Mouse (Mus musculus): ENCODE results near the gene Bud31. TPM values are rescaled to one million over a fixed set of nuclear protein-coding genes. Genes with fewer than 3 reads are reported as not detected.
"Not testable (repeated sequence)": the region's sequence is repeated elsewhere in the genome, so short reads cannot be mapped to it uniquely, and the experiment has no call there.

Gene Bud31
- total RNA-seq, 2 experiments from 2014 or later = 67.4 to 73.4 TPM

DNA sequence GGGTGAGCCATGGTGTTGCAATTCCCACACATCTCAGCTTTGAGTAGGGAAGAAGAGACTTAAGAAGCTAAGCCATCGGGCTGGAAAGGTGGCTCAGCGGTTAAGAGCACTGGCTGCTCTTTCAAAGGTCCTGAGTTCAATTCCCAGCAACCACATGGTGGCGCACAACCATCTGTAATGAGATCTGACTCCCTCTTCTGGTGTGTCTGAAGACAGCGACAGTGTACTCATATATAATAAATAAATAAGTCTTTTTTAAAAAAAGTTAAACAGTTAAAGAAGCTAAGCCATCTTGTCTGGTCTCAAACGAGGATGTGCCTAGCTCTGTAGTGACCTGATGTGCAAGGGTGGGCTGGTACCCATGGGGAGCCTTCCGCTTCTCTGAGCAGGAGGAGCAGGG is 6.9 kb upstream of the Bud31 start:
- DNase-seq (ENCODE audit: low spot score in 2 of 2); H3K4me3 ChIP-seq; H3K27ac ChIP-seq: not testable (repeated sequence)
- TF ChIP-seq CTCF (conservative IDR thresholded peaks at IDR 0.05) = peak; percentile 35

DNA sequence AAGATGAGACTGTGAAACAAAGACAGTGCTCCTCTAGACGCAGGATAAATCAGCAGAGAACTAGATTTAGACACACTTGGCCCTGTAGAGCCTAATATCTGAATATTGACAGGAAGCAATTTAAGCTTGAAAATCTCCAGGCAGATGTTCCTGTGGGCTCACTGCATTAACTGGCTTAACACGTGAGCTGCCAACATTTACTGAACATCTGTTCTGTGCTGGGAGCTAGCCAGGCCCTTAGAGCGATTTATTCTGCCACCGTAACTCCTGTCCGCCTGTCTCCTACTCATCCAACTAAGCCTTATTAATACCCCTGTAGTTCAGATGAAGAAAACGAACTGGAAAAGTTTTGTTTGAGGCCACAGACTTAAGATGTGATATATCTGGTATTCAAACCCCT is 1.3 kb upstream of the Bud31 start:
- peak overlapping the region; percentile 96 for H3K4me3 ChIP-seq
- no peak overlapping the region; the same call in 1 of the 2 replicates for H3K27ac ChIP-seq
- TF ChIP-seq CTCF (conservative IDR thresholded peaks at IDR 0.05) = no peak
- DNase-seq (ENCODE audit: low spot score in 2 of 2) = no peak

DNA sequence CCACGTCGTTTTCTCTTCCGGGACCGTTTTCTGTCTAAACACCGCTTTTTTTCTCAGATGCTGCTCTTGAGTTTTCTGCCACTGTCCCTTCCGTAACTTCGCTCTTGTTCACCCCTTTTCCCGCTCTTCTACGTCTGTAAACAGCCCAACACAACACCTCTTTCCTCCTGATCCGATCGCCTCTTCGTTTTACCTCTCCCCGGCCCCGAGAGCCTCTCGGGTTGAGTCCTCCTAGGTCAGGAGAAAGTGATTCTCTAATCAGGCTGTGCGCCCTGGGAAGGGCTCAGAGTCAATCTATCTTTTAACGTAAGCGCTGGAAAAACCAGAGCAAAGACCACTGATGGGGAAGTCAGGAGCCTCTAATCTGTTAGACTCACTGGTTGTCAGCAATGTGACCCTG is 449 bp downstream of the Bud31 start:
- no peak for TF ChIP-seq CTCF (conservative IDR thresholded peaks at IDR 0.05)
- no peak for DNase-seq (ENCODE audit: low spot score in 2 of 2)
- peak overlapping the region; percentile 96 for H3K4me3 ChIP-seq
- H3K27ac ChIP-seq = peak overlapping the region; percentile 99

DNA sequence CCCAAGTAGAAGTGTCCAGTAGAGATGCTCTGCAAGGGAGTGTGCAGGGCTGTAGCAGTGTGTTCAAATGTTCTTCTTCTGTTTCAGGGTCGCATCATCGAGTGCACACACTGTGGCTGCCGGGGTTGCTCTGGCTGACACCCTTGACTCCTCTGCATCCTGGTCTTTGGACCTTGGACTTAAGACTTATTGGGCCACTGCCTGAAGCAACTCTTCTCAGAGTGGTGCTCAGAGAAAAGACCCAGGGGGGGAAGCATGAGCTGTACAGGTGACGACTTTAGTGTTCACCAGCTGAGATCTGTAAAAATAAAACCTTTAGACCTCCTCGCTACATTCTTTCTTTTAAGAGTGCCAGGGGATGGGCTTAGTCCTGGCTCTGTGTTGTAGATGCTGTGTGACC is 7.6 kb downstream of the Bud31 start:
- Histone ChIP-seq H3K4me3 (no peak overlapping the region), H3K27ac (no peak overlapping the region)
- DNase-seq (ENCODE audit: low spot score in 2 of 2) = no peak
- no peak for TF ChIP-seq CTCF (conservative IDR thresholded peaks at IDR 0.05)

DNA sequence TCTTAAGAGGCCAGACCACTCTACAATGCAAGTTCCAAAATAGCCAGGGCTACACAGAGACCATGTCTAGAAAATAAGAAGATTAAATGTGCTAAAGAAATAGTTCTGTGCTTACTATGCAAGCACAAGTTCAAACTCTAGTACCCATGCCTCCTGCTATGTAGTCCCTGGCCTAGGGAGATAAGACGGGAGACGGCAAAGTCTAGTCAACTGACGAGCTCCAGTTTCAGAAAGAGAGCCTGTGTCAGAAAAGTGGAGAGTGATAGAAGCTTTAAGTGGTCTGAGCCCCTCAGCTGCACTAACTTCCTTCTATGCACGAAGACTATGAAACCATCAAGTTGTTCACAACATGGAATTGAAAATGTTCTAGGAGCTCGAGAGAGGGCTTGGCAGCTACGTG is 9.1 kb downstream of the Bud31 start:
- H3K4me3 ChIP-seq = no peak overlapping the region
- TF ChIP-seq CTCF (conservative IDR thresholded peaks at IDR 0.05) = no peak
- H3K27ac ChIP-seq = no peak overlapping the region
- DNase-seq (ENCODE audit: low spot score in 2 of 2) = no peak

DNA sequence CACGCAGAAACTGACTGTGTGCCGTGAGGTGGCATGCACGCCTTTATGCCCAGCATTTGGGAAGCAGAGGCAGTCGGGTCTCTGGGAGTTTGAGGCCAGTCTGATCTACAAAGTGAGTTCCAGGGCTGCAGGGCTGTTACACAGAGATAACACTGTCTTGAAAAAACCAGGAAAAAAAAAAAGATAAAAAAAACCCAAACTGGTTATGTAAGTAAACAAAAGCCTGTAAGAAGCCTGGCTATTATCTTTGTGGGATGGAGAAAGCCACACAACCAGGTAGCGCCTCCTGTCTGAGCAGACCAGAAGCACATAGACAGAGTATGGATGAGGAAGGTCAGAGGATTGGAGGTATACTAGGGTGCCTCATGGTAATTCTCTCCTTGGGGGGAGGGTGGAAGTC is 12.5 kb downstream of the Bud31 start:
- no peak for DNase-seq (ENCODE audit: low spot score in 2 of 2)
- no peak overlapping the region for H3K4me3 ChIP-seq
- TF ChIP-seq CTCF (conservative IDR thresholded peaks at IDR 0.05) = no peak
- H3K27ac ChIP-seq = no peak overlapping the region

DNA sequence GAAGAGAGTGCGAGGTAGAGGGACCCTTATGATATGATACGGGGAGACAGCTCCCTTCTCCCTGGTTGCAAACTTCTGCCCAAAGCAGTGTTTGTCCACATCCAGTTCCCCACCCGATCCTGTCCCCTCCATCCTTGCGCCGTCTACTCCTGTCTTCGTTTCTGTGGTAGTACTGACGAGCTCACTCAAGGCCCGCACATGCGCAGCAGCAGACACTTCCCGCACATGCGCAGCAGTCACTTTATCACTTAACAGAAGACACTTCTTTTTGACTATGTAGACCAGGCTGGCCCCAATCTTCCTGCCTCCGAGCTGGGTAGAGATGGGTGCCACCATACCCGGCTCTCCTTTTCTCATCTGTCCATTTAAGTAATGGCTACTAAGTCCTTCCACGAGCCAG is 21.2 kb downstream of the Bud31 start:
- Histone ChIP-seq H3K27ac (no peak overlapping the region), H3K4me3 (no peak overlapping the region)
- no peak for DNase-seq (ENCODE audit: low spot score in 2 of 2)
- TF ChIP-seq CTCF (conservative IDR thresholded peaks at IDR 0.05) = no peak

DNA sequence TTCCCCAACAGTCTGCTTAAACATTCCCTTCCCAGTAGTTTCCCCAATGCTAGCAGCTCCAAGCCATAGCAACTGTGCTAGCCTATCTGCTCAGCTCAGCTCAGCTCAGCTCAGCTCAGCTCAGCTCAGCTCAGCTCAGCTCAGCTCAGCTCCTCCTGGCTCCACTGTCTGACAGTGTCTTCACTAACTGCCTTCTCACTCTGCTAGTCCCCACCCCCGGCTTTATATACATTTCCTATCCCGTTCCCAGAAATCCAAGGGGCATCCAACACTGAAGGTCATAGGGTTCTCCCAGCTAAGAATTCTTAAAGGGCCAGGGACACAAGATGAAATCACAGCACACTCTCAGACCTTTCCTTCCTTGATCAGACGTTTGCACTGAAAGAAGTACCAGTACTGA is 24.5 kb downstream of the Bud31 start:
- DNase-seq (ENCODE audit: low spot score in 2 of 2) = peak; percentile 15 to 25
- Histone ChIP-seq H3K27ac (peak overlapping the region; percentile 96), H3K4me3 (peak overlapping the region; percentile 88)
- TF ChIP-seq CTCF (conservative IDR thresholded peaks at IDR 0.05) = no peak

DNA sequence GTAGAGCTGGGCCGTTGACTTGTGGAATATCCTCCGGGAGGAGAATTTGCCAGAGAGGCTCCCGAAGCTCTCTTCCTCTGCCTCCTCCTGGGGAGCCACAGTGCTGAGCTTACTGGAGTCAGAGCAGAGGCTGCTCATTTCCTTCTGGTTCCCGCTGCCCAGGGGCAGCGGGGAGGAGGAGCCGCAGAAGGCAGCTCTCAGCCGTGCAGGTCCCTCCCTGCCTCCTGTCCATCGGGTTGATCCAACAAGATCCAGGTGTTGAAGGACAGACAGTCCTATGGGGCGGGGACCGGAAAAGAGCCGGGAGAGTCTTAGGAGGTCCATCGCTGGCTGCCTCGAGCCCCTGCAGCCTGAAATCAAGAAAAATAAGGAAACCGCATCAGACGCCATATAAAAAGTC is 25.0 kb downstream of the Bud31 start:
- no peak for TF ChIP-seq CTCF (conservative IDR thresholded peaks at IDR 0.05)
- Histone ChIP-seq H3K27ac (peak overlapping the region; percentile 96), H3K4me3 (peak overlapping the region; percentile 88)
- DNase-seq (ENCODE audit: low spot score in 2 of 2) = no peak

DNA sequence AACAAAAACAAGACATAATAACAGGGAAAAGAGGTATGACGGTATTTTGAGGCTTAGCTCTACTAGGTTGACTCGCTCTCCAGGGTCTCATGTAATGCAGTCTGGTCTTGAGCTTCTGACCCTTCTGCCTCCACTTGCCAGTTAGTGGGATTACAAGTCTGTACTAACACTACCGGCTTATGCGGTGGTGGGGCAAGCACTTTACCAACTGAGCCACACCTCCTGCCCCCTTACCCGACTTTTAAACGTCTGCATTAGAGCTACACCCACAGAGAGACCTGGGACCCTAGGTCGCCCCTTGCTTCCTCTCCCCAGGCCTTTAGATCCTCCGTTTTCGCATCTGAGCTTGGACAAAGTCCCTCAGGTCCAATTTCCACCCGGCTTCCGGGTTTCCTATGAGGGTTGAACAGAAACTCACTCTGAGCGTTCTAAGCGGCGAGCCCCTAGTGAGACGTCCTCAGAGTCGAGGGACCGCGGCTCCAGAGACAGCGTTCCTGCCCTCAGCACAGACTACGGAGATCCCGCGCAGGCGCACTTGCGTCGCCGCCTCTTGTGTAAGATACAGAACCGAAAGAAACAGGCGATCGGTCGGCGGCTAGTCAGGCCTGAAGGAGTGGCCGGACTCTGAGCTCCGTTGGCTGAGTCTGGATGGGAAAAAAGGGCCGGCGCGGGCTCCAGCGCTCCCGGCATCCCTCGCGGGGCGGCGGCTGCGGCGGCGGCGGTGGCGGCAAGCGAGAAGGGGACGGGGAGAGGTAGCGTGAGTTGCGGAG is 26.6 kb downstream of the Bud31 start, which contains the start of the genes Ptcd1 and Cpsf4:
Ptcd1 (minus strand) TSS at position 573 of the 770 bp plus-strand sequence.
Cpsf4 (plus strand) TSS at position 678 of the 770 bp plus-strand sequence.
- DNase-seq (ENCODE audit: low spot score in 2 of 2) = peak; percentile 98
- H3K27ac ChIP-seq = peak within 1 kb of the TSS; percentile 96
- peak; percentile 22 for TF ChIP-seq CTCF (conservative IDR thresholded peaks at IDR 0.05)
- H3K4me3 ChIP-seq = peak within 1 kb of the TSS; percentile 88

DNA sequence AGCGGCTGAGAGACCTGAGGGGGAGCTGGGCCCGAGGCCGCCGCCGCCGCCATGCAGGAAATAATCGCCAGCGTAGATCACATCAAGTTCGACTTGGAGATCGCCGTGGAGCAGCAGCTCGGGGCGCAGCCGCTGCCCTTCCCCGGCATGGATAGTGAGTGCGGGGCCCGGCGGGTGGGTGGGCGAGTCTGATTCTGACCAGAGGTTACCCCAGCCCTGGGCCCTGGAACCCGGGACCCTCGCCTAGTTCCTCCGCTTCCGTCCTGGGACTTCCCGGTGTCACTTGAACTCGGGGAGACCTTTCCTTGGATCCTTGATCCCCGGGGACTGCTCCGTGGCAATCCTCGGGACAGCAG is 27.1 kb downstream of the Bud31 start:
- TF ChIP-seq CTCF (conservative IDR thresholded peaks at IDR 0.05) = no peak
- DNase-seq (ENCODE audit: low spot score in 2 of 2) = peak in 1 of 2 experiments; percentile 18
- H3K4me3 ChIP-seq = peak overlapping the region; percentile 88
- peak overlapping the region; percentile 96 for H3K27ac ChIP-seq

DNA sequence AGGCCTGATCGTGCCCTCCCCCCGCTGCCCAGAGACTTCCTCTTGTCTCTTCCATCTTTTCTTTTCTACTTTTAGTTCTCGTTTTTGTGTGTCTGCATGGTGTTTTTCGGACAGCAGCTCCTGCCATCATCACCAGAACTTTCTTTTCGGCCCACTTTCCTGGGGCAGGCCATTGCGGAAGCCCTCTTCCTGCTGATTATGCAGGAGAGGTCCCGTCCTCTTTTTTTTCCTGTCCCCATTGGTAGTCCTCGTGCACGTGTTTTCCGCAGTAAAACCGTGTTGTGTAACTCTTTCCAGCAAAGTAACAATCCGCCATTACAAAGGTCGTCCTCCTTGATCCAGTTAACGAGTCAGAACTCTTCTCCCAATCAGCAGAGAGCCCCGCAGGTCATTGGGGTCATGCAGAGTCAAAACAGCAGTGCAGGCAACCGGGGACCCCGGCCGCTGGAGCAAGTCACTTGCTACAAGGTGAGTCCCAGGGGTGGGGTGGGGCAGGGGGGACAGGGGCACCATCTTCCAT is 38.4 kb downstream of the Bud31 start:
- DNase-seq (ENCODE audit: low spot score in 2 of 2) = no peak

DNA sequence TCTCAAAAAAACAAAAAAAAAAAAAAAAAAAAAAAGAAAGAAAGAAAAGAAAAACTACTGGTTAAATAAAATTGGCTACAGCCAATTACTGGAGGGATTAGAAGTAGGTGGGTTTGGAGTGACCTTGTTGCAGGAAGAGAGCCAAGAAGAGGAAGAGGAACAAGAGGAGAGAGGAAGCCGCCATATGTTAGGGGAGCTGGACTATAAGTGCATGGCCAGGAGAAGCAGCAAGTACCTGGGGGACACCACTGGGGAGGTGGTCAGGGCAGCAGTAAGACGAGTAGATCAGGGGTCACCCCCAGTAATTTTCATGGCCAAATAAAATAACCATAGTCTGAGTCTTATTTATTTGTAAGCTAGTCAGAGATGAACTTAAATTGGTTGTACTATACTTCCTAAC is 45.1 kb downstream of the Bud31 start:
- no peak for DNase-seq (ENCODE audit: low spot score in 2 of 2)
- no peak for TF ChIP-seq CTCF (conservative IDR thresholded peaks at IDR 0.05)
- no peak overlapping the region for H3K27ac ChIP-seq
- no peak overlapping the region for H3K4me3 ChIP-seq

More for the DNA sequence above, 38.4 kb downstream of the Bud31 start:
- TF ChIP-seq CTCF (conservative IDR thresholded peaks at IDR 0.05) = no peak
- H3K4me3 ChIP-seq = no peak overlapping the region
- H3K27ac ChIP-seq = no peak overlapping the region

DNA sequence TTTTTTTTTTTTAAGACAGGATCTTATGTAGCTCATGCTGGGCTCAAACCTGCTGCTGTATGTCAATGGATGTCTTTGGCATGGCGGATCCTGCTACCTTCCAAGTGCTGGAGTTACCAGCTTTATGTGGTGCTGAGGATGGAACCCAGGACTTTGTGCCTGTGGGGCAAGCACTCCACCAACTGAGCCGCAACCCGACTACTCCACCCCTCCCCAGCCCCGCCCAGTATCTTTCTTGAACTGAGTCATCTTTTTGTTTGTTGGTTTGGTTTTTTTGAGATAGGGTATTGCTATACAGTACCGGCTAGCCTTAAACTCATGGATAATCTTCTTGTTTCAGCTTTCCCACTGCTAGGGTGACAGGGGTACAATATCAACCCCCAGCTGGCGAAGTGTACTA is 49.3 kb downstream of the Bud31 start:
- TF ChIP-seq CTCF (conservative IDR thresholded peaks at IDR 0.05) = no peak
- Histone ChIP-seq H3K4me3 (no peak overlapping the region), H3K27ac (no peak overlapping the region)
- DNase-seq (ENCODE audit: low spot score in 2 of 2) = no peak
